Mouse (Mus musculus): ENCODE measurements at regions not wholly inside any gene's neighbourhood (a gene's known extent, or its start where the extent isn't known, plus 50 kb on each side); places are given as distances from the start of the nearest gene placed in this dataset.
"Not testable (repeated sequence)": the region's sequence is repeated elsewhere in the genome, so short reads cannot be mapped to it uniquely, and the experiment has no call there.

- not testable (repeated sequence) for DNase-seq (ENCODE audit: low spot score in 2 of 2)
Observed at GRCm38 (mm10) chr9:92836156-92836555, 294.1 kb downstream of the Plod2 start.

DNA sequence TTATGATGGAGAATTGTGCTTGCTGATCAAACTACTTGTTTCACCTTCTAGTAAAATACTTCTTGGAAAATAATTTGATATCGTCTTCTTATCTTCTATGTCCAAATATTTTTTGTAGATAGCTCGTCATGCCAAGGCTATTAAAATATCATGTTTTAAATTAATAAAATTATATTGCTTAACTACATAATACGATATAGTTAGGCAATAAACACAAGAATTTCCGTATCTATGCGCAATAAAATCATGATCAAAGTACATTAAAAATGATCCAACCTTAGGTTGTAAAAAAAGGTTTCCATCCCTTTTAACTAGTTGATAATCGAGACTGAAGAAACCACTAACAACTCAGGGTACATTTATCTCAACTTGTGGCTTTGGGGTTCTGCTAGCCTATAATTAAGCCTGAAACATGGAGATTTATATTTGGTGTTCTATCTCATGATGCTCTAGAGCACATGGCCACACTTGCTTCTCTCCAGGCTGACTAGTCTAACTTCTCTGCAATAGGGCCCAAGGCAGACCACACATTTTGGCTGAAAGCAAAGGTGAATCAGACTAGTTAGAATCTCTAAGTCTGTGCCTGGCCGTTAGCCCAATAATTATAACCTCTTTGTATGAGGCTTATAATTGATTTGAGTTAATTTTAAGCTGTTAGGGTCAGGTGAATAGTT lies 314.5 kb downstream of the Plod2 start:
- DNase-seq (ENCODE audit: low spot score in 2 of 2), result no peak

- no peak for DNase-seq (ENCODE audit: low spot score in 2 of 2)
Observed at GRCm38 (mm10) chr9:92865822-92866221, 323.8 kb downstream of the Plod2 start.

- DNase-seq (ENCODE audit: low spot score in 2 of 2), result peak; percentile 42 to 67
Observed at GRCm38 (mm10) chr9:92878589-92878988, 336.6 kb downstream of the Plod2 start.

GRCm38 (mm10) chr9:92879812-92880211 lies 337.8 kb downstream of the Plod2 start:
- DNase-seq (ENCODE audit: low spot score in 2 of 2), result no peak

DNA sequence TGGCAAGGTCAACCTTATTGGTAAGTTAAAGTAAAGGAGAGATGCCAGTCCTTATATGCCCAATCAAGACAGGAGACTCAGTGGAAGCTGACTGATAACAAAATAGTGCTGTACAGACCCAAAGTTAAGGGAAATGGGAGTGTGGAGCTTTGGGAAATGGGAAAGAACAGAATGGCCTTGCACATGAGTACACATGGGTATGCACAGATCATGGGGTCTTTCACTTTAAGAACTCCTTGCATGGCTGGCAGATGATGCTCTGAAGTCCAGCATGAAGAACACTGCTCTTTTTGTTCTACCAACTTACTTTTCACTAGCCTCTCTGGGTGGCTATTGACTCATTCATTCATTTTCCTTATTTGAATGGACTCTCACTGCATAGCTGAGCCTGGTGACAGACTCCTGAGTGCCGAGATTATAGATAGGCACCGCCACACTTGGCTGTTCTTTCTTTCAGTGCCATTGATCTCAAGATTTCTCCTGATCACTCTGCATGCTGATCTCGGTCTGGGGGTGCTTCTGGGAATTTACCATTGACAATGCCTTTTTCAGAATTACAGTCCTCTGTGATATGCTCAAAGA lies 340.3 kb downstream of the Plod2 start:
- DNase-seq (ENCODE audit: low spot score in 2 of 2), result no peak

DNA sequence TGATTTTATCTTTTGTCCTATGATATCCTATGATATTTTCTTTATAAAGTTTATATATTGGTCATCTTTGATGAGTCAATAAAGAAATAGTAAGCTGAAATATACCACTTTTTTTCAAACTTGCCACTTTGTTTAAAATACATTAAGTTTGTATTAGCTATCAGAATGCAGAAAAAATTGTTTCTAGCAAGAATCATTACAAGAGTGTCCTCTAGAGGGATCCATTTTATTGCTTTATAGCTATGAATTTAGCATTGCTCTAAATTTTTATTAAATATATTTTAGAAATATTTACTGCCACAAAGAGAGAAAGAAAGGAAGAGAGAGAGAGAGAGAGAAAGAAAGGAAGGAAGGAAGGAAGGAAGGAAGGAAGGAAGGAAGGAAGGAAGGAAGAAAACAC lies 348.0 kb downstream of the Plod2 start:
- no peak for DNase-seq (ENCODE audit: low spot score in 2 of 2)

- peak in 1 of 2 experiments; percentile 20 for DNase-seq (ENCODE audit: low spot score in 2 of 2)
Observed at GRCm38 (mm10) chr9:92899733-92900132, 357.7 kb downstream of the Plod2 start.

GRCm38 (mm10) chr9:92907102-92907501 lies 365.1 kb downstream of the Plod2 start:
- peak in 1 of 2 experiments; percentile 29 for DNase-seq (ENCODE audit: low spot score in 2 of 2)

DNA sequence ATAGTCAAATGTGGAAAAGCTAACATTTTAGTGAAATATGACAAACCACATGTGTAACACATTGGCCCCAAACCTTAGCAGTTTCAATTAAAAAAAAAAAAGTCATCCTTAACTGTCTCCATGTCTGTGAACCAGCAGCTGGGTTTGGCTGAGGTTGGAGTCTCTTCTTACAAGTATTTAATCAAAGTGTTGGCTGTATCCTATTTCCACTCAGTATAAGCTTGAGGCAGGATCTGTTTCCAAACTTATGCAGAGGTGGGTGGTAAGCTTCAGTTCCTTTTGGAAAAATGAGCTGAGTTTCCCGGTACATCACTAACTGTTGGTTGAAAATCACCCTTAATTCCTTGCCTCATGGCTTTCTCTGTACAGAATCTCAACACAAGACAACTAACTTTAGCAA lies 377.4 kb downstream of the Plod2 start:
- no peak for DNase-seq (ENCODE audit: low spot score in 2 of 2)

- DNase-seq (ENCODE audit: low spot score in 2 of 2), result peak; percentile 26 to 48
Observed at GRCm38 (mm10) chr9:92930231-92930966, 388.4 kb downstream of the Plod2 start.

DNA sequence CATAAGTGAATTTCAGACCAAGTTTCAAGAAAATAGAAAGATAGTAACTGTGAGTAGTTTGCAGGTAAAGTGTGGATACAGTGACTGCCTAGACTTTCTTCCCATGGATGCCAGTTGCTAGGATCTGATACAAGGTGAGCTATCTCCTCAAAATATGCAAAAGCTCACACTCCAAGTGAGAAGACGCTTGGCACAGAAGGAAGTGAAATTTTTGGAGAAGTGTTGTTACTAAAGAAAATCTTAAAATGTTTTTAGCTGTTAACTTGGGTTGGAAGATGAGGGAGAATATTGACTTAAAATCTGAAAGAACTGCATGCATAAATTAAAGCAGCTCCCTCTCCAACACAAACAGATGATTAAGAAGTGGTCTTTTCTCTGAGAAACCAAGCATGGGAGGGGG lies 395.8 kb downstream of the Plod2 start:
- no peak for DNase-seq (ENCODE audit: low spot score in 2 of 2)

- DNase-seq (ENCODE audit: low spot score in 2 of 2), result no peak
Observed at GRCm38 (mm10) chr9:92950092-92950491, 408.1 kb downstream of the Plod2 start.

DNA sequence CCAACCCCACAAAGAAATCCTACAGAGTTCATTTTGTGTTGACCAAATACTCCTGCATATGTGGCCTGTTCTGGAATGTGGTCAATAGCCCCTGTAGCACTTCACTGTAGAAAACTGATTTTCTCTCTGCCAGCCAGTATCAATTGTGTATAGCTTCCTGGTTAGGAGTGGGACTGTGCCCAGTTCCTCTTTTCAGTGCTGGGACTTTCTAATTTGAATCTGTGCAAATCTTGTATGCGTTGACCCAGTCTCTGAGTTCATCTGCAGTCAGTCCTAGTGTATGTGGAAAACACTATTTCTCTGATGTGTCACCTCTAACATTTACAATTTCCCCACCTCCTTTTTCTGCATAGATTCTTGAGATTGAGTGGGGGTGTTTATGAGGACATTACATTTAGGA lies 421.3 kb downstream of the Plod2 start:
- DNase-seq (ENCODE audit: low spot score in 2 of 2), result no peak

- no peak for DNase-seq (ENCODE audit: low spot score in 2 of 2)
Observed at GRCm38 (mm10) chr9:92991759-92992158, 449.7 kb downstream of the Plod2 start.

DNA sequence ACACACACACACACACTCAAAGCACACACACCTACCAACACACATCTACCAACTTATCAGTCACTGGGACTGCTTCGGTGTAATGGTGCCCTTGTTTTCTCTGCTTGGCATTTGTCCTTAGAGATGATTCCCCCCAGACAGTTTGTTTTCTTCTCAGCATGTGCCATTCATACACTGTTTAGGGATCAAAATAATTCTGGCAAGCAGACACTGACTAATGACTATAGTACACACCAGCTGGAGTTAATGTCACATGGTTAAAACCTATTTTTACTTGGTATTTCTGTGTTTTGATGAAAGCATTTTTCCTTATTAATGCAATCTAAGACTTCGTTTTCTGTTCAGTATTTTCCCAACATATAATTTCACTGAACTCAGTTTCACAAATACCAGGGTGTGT lies 454.1 kb downstream of the Plod2 start:
- DNase-seq (ENCODE audit: low spot score in 2 of 2), result peak in 1 of 2 experiments; percentile 33

DNA sequence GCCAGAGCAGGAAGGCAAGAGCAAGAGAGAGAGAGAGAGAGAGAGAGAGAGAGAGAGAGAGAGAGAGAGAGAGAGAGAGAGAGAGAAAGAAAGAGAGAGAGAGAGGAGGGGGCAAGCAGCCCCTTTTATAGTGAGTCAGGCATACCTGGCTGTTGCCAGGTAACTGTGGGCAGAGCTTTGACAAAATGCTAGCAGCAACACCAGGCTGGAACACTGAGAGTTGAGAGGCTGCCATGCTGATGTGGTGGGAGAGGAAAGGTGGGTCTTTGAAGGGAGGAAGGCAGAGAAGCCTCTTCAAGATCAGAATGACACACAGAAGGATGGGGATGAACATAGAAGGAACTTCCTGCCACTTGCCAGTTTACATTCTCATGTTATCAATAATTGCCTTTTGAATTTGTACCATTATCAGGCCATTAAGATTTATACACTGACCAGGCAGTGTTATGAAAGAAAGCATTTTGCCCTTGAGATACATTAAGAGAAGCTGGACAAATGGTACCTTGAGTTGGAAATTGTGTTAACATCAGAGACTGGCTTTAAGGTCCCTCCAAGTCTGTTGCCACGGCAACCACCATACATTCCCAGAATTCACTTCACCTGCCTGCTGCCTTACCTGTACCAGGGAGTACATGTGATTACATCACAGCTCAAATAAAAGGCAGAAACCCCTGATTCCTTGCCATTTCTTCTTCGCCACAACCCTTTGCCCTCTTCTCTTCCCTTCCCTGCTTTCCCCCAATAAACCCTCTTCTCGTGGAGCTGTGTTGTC lies 463.3 kb downstream of the Plod2 start:
- no peak for DNase-seq (ENCODE audit: low spot score in 2 of 2)

DNA sequence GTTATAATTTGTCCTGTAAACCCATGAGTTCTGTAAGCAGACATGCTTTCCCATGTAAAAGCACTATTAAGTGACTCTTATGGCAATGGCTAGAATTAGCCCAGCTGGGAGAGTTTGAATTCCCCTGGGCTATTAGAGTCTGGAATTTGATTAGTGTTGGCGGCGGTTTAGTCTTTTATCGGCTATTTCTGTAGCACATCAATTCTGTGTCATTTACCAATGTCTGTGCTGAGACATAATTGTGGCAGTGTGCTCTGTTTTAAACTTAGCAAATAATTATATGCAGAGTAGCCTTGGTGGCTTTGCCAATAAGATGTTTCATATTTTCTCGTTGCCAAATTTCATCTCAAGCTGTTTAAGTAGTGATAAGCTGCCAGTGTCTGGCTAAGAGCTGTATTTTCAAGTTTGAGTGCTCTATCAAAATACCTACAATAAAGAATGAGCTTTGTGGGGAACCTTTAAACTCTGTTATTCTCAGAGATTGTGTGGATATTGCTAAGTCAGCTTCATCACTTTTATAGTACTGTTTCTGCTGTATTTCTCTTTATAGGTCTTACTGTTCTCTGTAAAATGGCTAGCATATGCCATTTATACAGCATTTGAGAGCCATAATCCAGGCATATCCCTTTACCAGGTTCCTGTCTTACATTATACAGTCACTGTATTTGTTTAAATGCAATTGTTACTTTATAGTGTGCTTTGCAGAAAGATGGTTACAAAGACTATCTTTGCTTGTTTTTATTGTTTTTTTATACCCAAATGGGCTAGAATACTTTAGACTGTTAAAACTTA lies 466.7 kb downstream of the Plod2 start:
- DNase-seq (ENCODE audit: low spot score in 2 of 2), result peak in 1 of 2 experiments; percentile 27

- peak in 1 of 2 experiments; percentile 25 for DNase-seq (ENCODE audit: low spot score in 2 of 2)
Observed at GRCm38 (mm10) chr9:93044298-93044912, 502.4 kb downstream of the Plod2 start.

GRCm38 (mm10) chr9:93072140-93072539 lies 530.1 kb downstream of the Plod2 start:
- no peak for DNase-seq (ENCODE audit: low spot score in 2 of 2)

Measured in layer of hippocampus, postnatal 14 days (tissue).